Mouse (Mus musculus) frontal cortex, adult (tissue): ENCODE measurements at regions not wholly inside any gene's neighbourhood (a gene's known extent, or its start where the extent isn't known, plus 50 kb on each side); places are given as distances from the start of the nearest gene placed in this dataset.
A peak's percentile ranks its signal among the peaks of the same experiment; 100 is the strongest.

Source experiments
- ATAC-seq: cut with Nextera tagmentation; 2 replicates; pipeline ENCODE4 v1.9.2; 2017; ENCODE audit warnings: mild to moderate bottlenecking, moderate library complexity, mixed read lengths; ENCODE audit not compliant: low TSS enrichment

GRCm38 (mm10) chr5:43048196-43049050 is 184.5 kb upstream of the Cpeb2 start:
- peak; percentile 99 for ATAC-seq

- no peak for ATAC-seq
Observed at GRCm38 (mm10) chr5:43049381-43050301, 183.3 kb upstream of the Cpeb2 start.

- ATAC-seq: no peak
Observed at GRCm38 (mm10) chr5:43050961-43051517, 181.9 kb upstream of the Cpeb2 start.

GRCm38 (mm10) chr5:43052668-43053067 is 180.3 kb upstream of the Cpeb2 start:
- ATAC-seq: no peak

- ATAC-seq: no peak
Observed at GRCm38 (mm10) chr5:43054586-43054985, 178.4 kb upstream of the Cpeb2 start.

- ATAC-seq: no peak
Observed at GRCm38 (mm10) chr5:43055111-43055710, 177.8 kb upstream of the Cpeb2 start.

- no peak for ATAC-seq
Observed at GRCm38 (mm10) chr5:43056486-43056885, 176.5 kb upstream of the Cpeb2 start.

GRCm38 (mm10) chr5:43061243-43061642 is 171.7 kb upstream of the Cpeb2 start:
- ATAC-seq: peak; percentile 80

GRCm38 (mm10) chr5:43061797-43062391 is 171.1 kb upstream of the Cpeb2 start:
- no peak for ATAC-seq

GRCm38 (mm10) chr5:43062499-43062898 is 170.5 kb upstream of the Cpeb2 start:
- ATAC-seq: no peak

GRCm38 (mm10) chr5:43063386-43063785 is 169.6 kb upstream of the Cpeb2 start:
- no peak for ATAC-seq

GRCm38 (mm10) chr5:43071541-43071940 is 161.4 kb upstream of the Cpeb2 start:
- ATAC-seq: no peak

GRCm38 (mm10) chr5:43072340-43072739 is 160.6 kb upstream of the Cpeb2 start:
- no peak for ATAC-seq

- ATAC-seq: no peak
Observed at GRCm38 (mm10) chr5:43074536-43074935, 158.4 kb upstream of the Cpeb2 start.

- ATAC-seq: no peak
Observed at GRCm38 (mm10) chr5:43080252-43080651, 152.7 kb upstream of the Cpeb2 start.

GRCm38 (mm10) chr5:43081561-43082534 is 151.1 kb upstream of the Cpeb2 start:
- no peak for ATAC-seq

- ATAC-seq: no peak
Observed at GRCm38 (mm10) chr5:43087077-43087476, 145.9 kb upstream of the Cpeb2 start.

GRCm38 (mm10) chr5:43087907-43088387 is 145.0 kb upstream of the Cpeb2 start:
- peak; percentile 94 for ATAC-seq

- ATAC-seq: peak; percentile 45
Observed at GRCm38 (mm10) chr5:43088650-43089397, 144.1 kb upstream of the Cpeb2 start.
